Mouse (Mus musculus): ENCODE measurements around the gene Enpep.

DNA sequence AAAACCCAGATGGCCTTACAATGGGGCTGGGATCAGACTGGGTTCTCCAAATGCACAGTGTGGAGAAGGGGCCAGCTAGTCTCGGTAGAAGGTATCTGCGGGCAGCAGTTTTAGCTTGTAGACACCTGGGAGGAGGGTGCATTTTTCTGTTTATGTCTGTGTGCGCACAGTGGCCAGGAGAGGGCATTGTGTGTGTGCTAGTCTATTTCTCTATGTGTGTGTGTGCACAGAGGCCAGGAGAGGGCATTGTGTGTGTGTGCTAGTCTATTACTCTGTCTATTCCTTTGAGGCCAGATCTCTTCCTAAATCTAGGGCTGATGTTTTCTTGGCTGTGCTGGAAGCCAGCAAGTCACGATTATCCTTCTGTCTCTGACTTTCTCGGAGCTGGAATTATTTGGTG is 74.0 kb downstream of the Enpep start:
- TF ChIP-seq CTCF (IDR thresholded peaks at IDR 0.05; ENCODE audit: extremely low read depth, insufficient read depth, low read length) (no peak), POLR2A (IDR thresholded peaks at IDR 0.05; ENCODE audit: extremely low read depth, insufficient read depth, low read length) (no peak)

Data from cortical plate, adult 2 months (tissue).